Mouse (Mus musculus) testis, adult 10 weeks (tissue): ENCODE data around the gene Olfr101. TPM values are rescaled to one million over a fixed set of nuclear protein-coding genes. Genes with fewer than 3 reads are reported as not detected.

Experiments
- polyA plus RNA-seq: library from polyadenylated mRNA; stranded (reverse); fragments of 350-450 nt; fragmentation: Illumina TruSeq; extraction: RNeasy Lipid Tissue Mini Kit (QIAGEN cat#74804); gene quantifications from one replicate; pipeline ENCODE4 v1.2.3, GENCODE M21; 2014; ENCODE audit warnings: low read depth, low replicate concordance

The Olfr101 gene
- polyA plus RNA-seq: not detected

DNA sequence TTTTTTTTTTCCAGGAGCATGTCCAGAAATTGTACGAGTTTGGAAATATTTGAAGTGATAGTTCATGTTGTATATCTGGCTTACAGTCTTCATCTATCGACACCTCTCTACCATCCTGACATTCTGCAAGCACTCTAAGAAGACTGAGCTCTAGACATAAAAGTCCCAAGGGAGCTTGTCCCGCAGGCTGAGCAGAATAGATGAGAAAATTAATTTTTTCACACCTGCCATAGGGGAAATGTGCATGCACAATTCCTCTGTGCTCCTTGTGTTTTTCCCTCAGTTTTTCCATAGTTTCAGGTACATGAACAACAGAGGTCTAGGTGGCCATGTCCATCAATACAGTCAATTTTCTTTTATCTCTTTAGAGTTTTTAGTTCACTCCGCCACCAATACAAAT, at the start of gene Olfr101:
TSS of gene Olfr101 (minus strand) at position 101 of the 400 bp plus-strand sequence.

DNA sequence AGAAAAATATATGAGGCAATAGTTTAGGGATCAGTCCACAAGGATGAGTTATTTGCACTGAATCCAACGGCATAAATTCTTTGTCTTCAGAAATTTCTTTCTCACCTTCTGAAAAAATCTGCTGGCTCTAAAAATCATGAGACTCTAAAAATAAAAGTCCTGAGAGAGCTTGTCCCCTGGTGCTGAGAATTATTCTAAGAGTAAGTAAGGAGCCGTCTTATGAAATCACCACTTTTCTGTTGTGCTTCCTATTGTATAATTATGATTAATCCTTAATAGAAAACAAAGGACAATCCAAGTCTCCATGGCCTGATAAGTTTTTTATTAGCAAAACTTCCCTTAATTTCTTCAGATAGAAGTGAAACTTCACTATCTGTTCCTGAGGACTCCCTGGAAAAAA, 35.5 kb upstream of the Olfr101 start, which contains the start of gene Olfr103:
TSS of gene Olfr103 (minus strand) at position 101 of the 400 bp plus-strand sequence.

DNA sequence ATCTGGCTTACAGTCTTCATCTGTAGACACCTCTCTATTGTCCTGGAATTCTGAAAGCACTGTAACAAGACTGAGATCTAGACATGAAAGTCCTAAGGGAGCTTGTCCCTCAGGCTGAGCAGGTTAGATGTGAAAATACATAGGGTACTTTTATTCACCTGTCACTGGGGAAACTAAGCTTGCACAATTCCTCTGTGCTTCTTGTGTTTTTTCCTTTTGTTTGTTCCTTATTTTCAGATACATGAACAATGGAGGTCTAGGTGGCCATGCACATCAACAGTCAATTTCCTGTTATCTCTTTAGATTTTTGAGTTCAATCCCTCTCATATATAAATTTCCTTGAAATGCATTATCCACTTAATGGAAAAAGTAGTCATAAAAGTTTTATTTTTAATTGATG, 12.8 kb upstream of the Olfr101 start, which contains the start of gene Olfr102:
TSS of gene Olfr102 (minus strand) at position 101 of the 400 bp plus-strand sequence.

DNA sequence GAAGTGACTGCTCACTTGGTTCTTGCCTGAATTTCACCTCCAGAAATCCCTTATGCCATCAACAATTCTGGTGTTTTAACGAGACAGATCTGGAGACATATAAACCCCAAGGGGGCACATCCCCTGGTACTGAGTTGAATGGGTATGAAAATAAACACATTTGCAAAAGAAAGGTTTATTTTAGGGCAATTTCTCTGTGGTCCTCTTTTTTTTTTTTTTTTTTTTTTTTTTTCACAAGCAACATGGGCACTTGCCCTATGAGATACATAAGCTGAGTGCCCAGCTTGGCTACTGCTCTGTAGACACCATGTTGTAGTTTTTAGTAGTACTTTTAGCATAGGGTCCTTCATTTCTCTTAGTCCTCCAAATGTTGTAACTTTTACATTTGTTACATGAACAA, 20.8 kb downstream of the Olfr101 start, which contains the start of gene Olfr99:
TSS of gene Olfr99 (minus strand) at position 101 of the 400 bp plus-strand sequence.

DNA sequence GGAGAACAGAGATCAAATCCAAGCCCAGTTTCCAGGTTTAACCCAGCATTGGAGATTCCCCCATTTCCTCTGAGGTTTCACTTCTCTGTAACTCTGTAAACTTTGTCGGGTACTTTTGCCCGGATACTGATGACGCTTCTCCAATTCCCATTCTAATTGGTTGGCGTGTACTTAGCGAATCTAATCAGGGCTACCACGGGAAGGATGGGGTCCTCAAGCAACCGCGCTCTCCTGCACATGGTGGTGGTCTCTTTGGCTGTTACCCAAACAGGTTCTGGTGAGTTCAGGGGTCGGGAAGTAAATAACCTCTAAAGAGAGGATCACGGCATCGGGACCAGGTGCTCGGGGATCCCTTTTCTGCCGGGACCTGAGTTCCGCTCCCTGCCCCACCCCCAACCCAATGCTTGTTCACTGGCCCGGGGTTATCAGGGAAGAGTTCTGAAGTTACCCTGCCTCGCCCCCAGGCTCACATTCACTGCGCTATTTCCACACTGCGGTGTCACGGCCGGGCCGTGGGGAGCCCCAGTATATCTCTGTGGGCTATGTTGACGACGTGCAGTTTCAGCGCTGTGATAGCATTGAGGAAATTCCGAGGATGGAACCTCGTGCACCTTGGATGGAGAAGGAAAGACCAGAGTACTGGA, 33.9 kb downstream of the Olfr101 start, which contains the start of gene H2-M3:
TSS of gene H2-M3 (plus strand) at position 163 of the 644 bp plus-strand sequence.

DNA sequence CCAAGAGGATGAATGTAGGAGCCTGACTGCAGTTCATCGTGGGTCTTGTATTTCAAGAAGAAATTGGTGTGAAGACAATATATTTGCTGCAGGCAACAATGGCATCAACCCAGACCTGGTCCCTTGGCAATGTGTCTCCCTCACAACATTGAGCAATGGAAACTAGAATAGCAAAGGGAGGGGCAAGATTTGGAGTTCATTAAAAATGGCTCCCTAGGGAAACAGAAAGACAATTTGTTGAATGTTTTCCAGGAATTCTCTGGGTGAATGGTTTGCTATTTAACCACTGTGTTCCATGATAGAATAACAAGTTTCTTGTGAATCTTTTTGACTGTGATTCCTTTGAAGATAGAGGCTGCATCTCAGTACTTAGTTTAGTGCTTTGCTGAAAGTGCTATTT, 40.5 kb downstream of the Olfr101 start, which contains the start of gene Olfr98:
TSS of gene Olfr98 (minus strand) at position 124 of the 400 bp plus-strand sequence.

Other genes starting within 250 kb of the Olfr101 start
- gene Olfr90, start 215.8 kb downstream of the Olfr101 start, polyA plus RNA-seq: not detected
- gene Olfr91, start 206.0 kb downstream of the Olfr101 start, polyA plus RNA-seq: 0.07 TPM
- not detected for gene Olfr92, start 184.2 kb downstream of the Olfr101 start, polyA plus RNA-seq
- 0.90 TPM for gene Olfr93, start 142.8 kb downstream of the Olfr101 start, polyA plus RNA-seq
- not detected for gene Ubd, start 110.4 kb downstream of the Olfr101 start, polyA plus RNA-seq
- not detected for gene Olfr94, start 103.3 kb downstream of the Olfr101 start, polyA plus RNA-seq
- gene Olfr95, start 91.2 kb downstream of the Olfr101 start, polyA plus RNA-seq: not detected
- gene Olfr96, start 84.2 kb downstream of the Olfr101 start, polyA plus RNA-seq: not detected
- gene Olfr97, start 67.0 kb downstream of the Olfr101 start, polyA plus RNA-seq: not detected
- gene Olfr98, start 40.6 kb downstream of the Olfr101 start, polyA plus RNA-seq: not detected
- gene H2-M3, start 34.1 kb downstream of the Olfr101 start, polyA plus RNA-seq: 0.28 TPM
- not detected for gene Olfr99, start 20.9 kb downstream of the Olfr101 start, polyA plus RNA-seq
- gene Olfr102, start 12.7 kb upstream of the Olfr101 start, polyA plus RNA-seq: 0.14 TPM
- not detected for gene Olfr103, start 35.4 kb upstream of the Olfr101 start, polyA plus RNA-seq
- not detected for gene Olfr104-ps, start 55.3 kb upstream of the Olfr101 start, polyA plus RNA-seq
- gene Olfr105-ps, start 74.7 kb upstream of the Olfr101 start, polyA plus RNA-seq: not detected
- gene Olfr106-ps, start 86.1 kb upstream of the Olfr101 start, polyA plus RNA-seq: not detected
- not detected for gene Olfr107, start 94.9 kb upstream of the Olfr101 start, polyA plus RNA-seq
- gene Olfr108, start 141.2 kb upstream of the Olfr101 start, polyA plus RNA-seq: not detected
- not detected for gene Olfr109, start 154.6 kb upstream of the Olfr101 start, polyA plus RNA-seq
- gene H2-M2, start 179.2 kb upstream of the Olfr101 start, polyA plus RNA-seq: not detected
- gene Olfr110, start 188.2 kb upstream of the Olfr101 start, polyA plus RNA-seq: not detected
- gene Olfr111, start 203.7 kb upstream of the Olfr101 start, polyA plus RNA-seq: not detected